Mouse (Mus musculus) liver, embryonic 16.5 days (tissue): ENCODE measurements around the gene Pck2. TPM values are rescaled to one million over a fixed set of nuclear protein-coding genes. Genes with fewer than 3 reads are reported as not detected.
A peak's percentile ranks its signal among the peaks of the same experiment; 100 is the strongest.

Experiments
- ATAC-seq: fragments of 200-750 bp; cut with Nextera tagmentation; 2 replicates; pipeline ENCODE4 v1.8.0; 2017; ENCODE audit warnings: low read depth, mild to moderate bottlenecking, moderate number of reproducible peaks, moderate library complexity
- H3K27ac ChIP-seq: fragments of 300-500 bp; sonication (generic); 2 replicates; pipeline ENCODE4 v1.5.1; 2014; ENCODE audit warnings: mild to moderate bottlenecking, low read length
- H3K27me3 ChIP-seq: fragments of 300-500 bp; sonication (generic); 2 replicates; pipeline ENCODE4 v1.6.1; 2014; ENCODE audit warnings: low read depth, low read length, mixed read lengths; ENCODE audit not compliant: control insufficient read depth, insufficient read depth
- H3K36me3 ChIP-seq: fragments of 300-500 bp; sonication (generic); 2 replicates; pipeline ENCODE4 v1.6.1; 2014; ENCODE audit warnings: mild to moderate bottlenecking; ENCODE audit not compliant: control insufficient read depth, insufficient read depth
- H3K4me1 ChIP-seq: fragments of 300-500 bp; sonication (generic); 2 replicates; pipeline ENCODE4 v1.6.1; 2014; ENCODE audit warnings: low read depth, low read length, mixed read lengths; ENCODE audit not compliant: control insufficient read depth
- H3K4me2 ChIP-seq: fragments of 300-500 bp; sonication (generic); 2 replicates; pipeline ENCODE4 v1.6.1; 2014; ENCODE audit warnings: low read depth, low read length, mixed read lengths
- H3K4me3 ChIP-seq: fragments of 300-500 bp; sonication (generic); 2 replicates; pipeline ENCODE4 v1.5.1; 2014; ENCODE audit warnings: low read depth, mild to moderate bottlenecking, low read length
- H3K9ac ChIP-seq: fragments of 300-500 bp; sonication (generic); 2 replicates; pipeline ENCODE4 v1.6.1; 2014; ENCODE audit warnings: low read depth, low read length
- H3K9me3 ChIP-seq: fragments of 300-500 bp; sonication (generic); replicated peaks from 2 replicates; pipeline ENCODE4 v1.6.1; 2016; ENCODE audit warnings: low read length; ENCODE audit not compliant: control insufficient read depth
- WGBS: fragments of 180-500 bp; shearing (Covaris S2); extraction: QIAGEN DNeasy Blood & Tissue Kit; methylation state at CpG from one replicate; pipeline ENCODE4 v1.1.7; 2014; ENCODE audit not compliant: insufficient replicate concordance; 5-methylcytosine and 5-hydroxymethylcytosine counted together
- polyA plus RNA-seq: library from polyadenylated mRNA; unstranded; fragments of >200 nt; fragmentation: Nextera tagmentation; extraction: Ambion mirVana; gene quantifications from 2 replicates; pipeline ENCODE4 v1.2.1, GENCODE M21; 2015

The Pck2 gene
- polyA plus RNA-seq, 1 experiment from 2014 or later: 41.2 TPM

GRCm38 (mm10) chr14:55524062-55524461 lies 16.0 kb upstream of the Pck2 start:
- WGBS: 30% methylated on average over 4 of the region's 4 CpGs

GRCm38 (mm10) chr14:55524785-55525184 lies 15.3 kb upstream of the Pck2 start, which contains the start of gene Nrl:
Nrl (minus strand) TSS chr14:55524981.
- 17% methylated on average over 8 of the region's 8 CpGs for WGBS
- no peaks in the 10 kb centered on the region for H3K9me3 ChIP-seq
- H3K36me3 ChIP-seq: no peaks in the 10 kb centered on the region
- peaks cover 41% of the 10 kb centered on the region for H3K27me3 ChIP-seq
- no peaks in the 10 kb centered on the region; the same call in 1 of the 2 replicates for H3K4me1 ChIP-seq
- no peak within 1 kb of the TSS for H3K9ac ChIP-seq
- H3K4me2 ChIP-seq: no peak within 1 kb of the TSS
- no peak for ATAC-seq
- H3K4me3 ChIP-seq: no peak within 1 kb of the TSS
- no peak within 1 kb of the TSS for H3K27ac ChIP-seq

More at GRCm38 (mm10) chr14:55524062-55524461, 16.0 kb upstream of the Pck2 start:
- peaks cover 48% of the 10 kb centered on the region for H3K27me3 ChIP-seq
- no peak overlapping the region for H3K4me2 ChIP-seq
- no peak overlapping the region for H3K4me3 ChIP-seq
- ATAC-seq: no peak
- no peaks in the 10 kb centered on the region for H3K36me3 ChIP-seq
- H3K27ac ChIP-seq: no peak overlapping the region
- H3K9ac ChIP-seq: no peak overlapping the region
- H3K4me1 ChIP-seq: no peaks in the 10 kb centered on the region; the same call in 1 of the 2 replicates
- H3K9me3 ChIP-seq: no peaks in the 10 kb centered on the region

- ATAC-seq: no peak
- no peaks in the 10 kb centered on the region for H3K4me1 ChIP-seq
- no peak overlapping the region for H3K4me3 ChIP-seq
- H3K27ac ChIP-seq: no peak overlapping the region
- H3K27me3 ChIP-seq: peaks cover 22% of the 10 kb centered on the region
- H3K9me3 ChIP-seq: no peaks in the 10 kb centered on the region
- H3K4me2 ChIP-seq: no peak overlapping the region
- WGBS: 64% methylated on average over 2 of the region's 2 CpGs
- no peaks in the 10 kb centered on the region for H3K36me3 ChIP-seq
- H3K9ac ChIP-seq: no peak overlapping the region
Observed at GRCm38 (mm10) chr14:55526674-55527073, 13.4 kb upstream of the Pck2 start.

- Histone ChIP-seq H3K4me3 (no peak overlapping the region), H3K4me1 (no peaks in the 10 kb centered on the region), H3K36me3 (no peaks in the 10 kb centered on the region), H3K9ac (no peak overlapping the region), H3K27ac (no peak overlapping the region), H3K27me3 (peaks cover 10% of the 10 kb centered on the region), H3K9me3 (no peaks in the 10 kb centered on the region), H3K4me2 (no peak overlapping the region)
- 9% methylated on average over 3 of the region's 3 CpGs for WGBS
- ATAC-seq: no peak
Observed at GRCm38 (mm10) chr14:55527940-55528339, 12.1 kb upstream of the Pck2 start.

- no peaks in the 10 kb centered on the region for H3K36me3 ChIP-seq
- no peak overlapping the region for H3K4me3 ChIP-seq
- H3K27me3 ChIP-seq: no peaks in the 10 kb centered on the region
- no peak overlapping the region for H3K9ac ChIP-seq
- H3K4me2 ChIP-seq: no peak overlapping the region
- WGBS: 54% methylated on average over 6 of the region's 6 CpGs
- H3K27ac ChIP-seq: no peak overlapping the region
- no peaks in the 10 kb centered on the region for H3K9me3 ChIP-seq
- ATAC-seq: no peak
- peaks cover 15% of the 10 kb centered on the region for H3K4me1 ChIP-seq
Observed at GRCm38 (mm10) chr14:55536116-55536745, 3.8 kb upstream of the Pck2 start.

GRCm38 (mm10) chr14:55540787-55541321 lies 788 bp downstream of the Pck2 start:
- Histone ChIP-seq H3K4me3 (peak overlapping the region; percentile 82), H3K27ac (peak overlapping the region; percentile 95), H3K9me3 (no peaks in the 10 kb centered on the region), H3K36me3 (peaks cover 22% of the 10 kb centered on the region), H3K9ac (peak overlapping the region; percentile 97), H3K27me3 (no peaks in the 10 kb centered on the region), H3K4me2 (peak overlapping the region; percentile 78), H3K4me1 (peaks cover 26% of the 10 kb centered on the region)
- 5% methylated on average over 10 of the region's 10 CpGs for WGBS
- peak; percentile 9 for ATAC-seq

- Histone ChIP-seq H3K4me2 (peak overlapping the region; percentile 78), H3K27ac (peak overlapping the region; percentile 33; the same call in 1 of the 2 replicates), H3K9me3 (no peaks in the 10 kb centered on the region), H3K27me3 (no peaks in the 10 kb centered on the region), H3K9ac (0 out of 2 replicates have a peak overlapping the region, but pooled peaks have one; percentile 9), H3K4me1 (peaks cover 26% of the 10 kb centered on the region), H3K36me3 (peaks cover 34% of the 10 kb centered on the region), H3K4me3 (peak overlapping the region; percentile 82; the same call in 1 of the 2 replicates)
- 71% methylated on average over 12 of the region's 12 CpGs for WGBS
- ATAC-seq: peak; percentile 9; the same call in 1 of the 2 replicates
Observed at GRCm38 (mm10) chr14:55542268-55542667, 2.2 kb downstream of the Pck2 start.

- no peak overlapping the region for H3K4me3 ChIP-seq
- no peak overlapping the region for H3K27ac ChIP-seq
- no peak overlapping the region for H3K4me2 ChIP-seq
- H3K9me3 ChIP-seq: no peaks in the 10 kb centered on the region
- WGBS: 88% methylated on average over 9 of the region's 9 CpGs
- no peak overlapping the region for H3K9ac ChIP-seq
- peaks cover 53% of the 10 kb centered on the region for H3K36me3 ChIP-seq
- ATAC-seq: no peak
- H3K4me1 ChIP-seq: peaks cover 23% of the 10 kb centered on the region
- no peaks in the 10 kb centered on the region for H3K27me3 ChIP-seq
Observed at GRCm38 (mm10) chr14:55544334-55544733, 4.3 kb downstream of the Pck2 start.

GRCm38 (mm10) chr14:55550191-55550590 lies 10.1 kb downstream of the Pck2 start:
- no peak overlapping the region for H3K4me2 ChIP-seq
- no peak overlapping the region for H3K27ac ChIP-seq
- no peak for ATAC-seq
- H3K4me1 ChIP-seq: peaks cover 4% of the 10 kb centered on the region
- H3K27me3 ChIP-seq: no peaks in the 10 kb centered on the region
- WGBS: 84% methylated on average over 6 of the region's 6 CpGs
- peaks cover 43% of the 10 kb centered on the region for H3K36me3 ChIP-seq
- H3K9me3 ChIP-seq: no peaks in the 10 kb centered on the region
- no peak overlapping the region for H3K4me3 ChIP-seq
- H3K9ac ChIP-seq: no peak overlapping the region
